ENCODE assay signal across 8 mouse cellular contexts in genomic region chr13:67483625-67484423, GRCm38 (mm10). TPM values are rescaled to one million over a fixed set of nuclear protein-coding genes. Genes with fewer than 3 reads are reported as not detected.
DNase-seq lines count a peak whose midpoint lies in the region; ATAC-seq and TF ChIP-seq lines count a peak whose summit lies in the region.

TSS of gene Zfp874b (minus strand) at chr13:67484258.

- TF ChIP-seq CTCF in bone marrow macrophage, adult 2 months (IDR thresholded peaks at IDR 0.05; ENCODE audit: low read depth, low read length), result no peak
- no peak for TF ChIP-seq CTCF in embryonic fibroblast, embryonic 13.5 days (IDR thresholded peaks at IDR 0.05; ENCODE audit: borderline replicate concordance, insufficient read depth, low read length)

- TF ChIP-seq POLR2A in bone marrow macrophage, adult 2 months (IDR thresholded peaks at IDR 0.05; ENCODE audit: borderline replicate concordance, low read depth, low read length), result no peak
- TF ChIP-seq POLR2A in embryonic fibroblast, embryonic 13.5 days (IDR thresholded peaks at IDR 0.05; ENCODE audit: low read depth, low read length), result peak; percentile 61; the same call in 1 of the 2 replicates

- peaks cover 8% of the 10 kb centered on the region for H3K4me1 ChIP-seq in bone marrow macrophage, adult 2 months (ENCODE audit: control insufficient read depth, insufficient read depth, low read length)
- H3K4me1 ChIP-seq in embryonic fibroblast, embryonic 13.5 days (ENCODE audit: control insufficient read depth, insufficient read depth, low read length), result no peaks in the 10 kb centered on the region
- H3K4me1 ChIP-seq in kidney, embryonic 14.5 days (ENCODE audit: control insufficient read depth, insufficient read depth, low read length), result no peaks in the 10 kb centered on the region
- H3K4me1 ChIP-seq in limb, embryonic 15.5 days, result peaks cover 4% of the 10 kb centered on the region; the same call in 1 of the 2 replicates

- no peaks in the 10 kb centered on the region for H3K36me3 ChIP-seq in kidney, embryonic 14.5 days (ENCODE audit: control insufficient read depth, insufficient read depth, low read length)
- peaks cover 20% of the 10 kb centered on the region for H3K36me3 ChIP-seq in limb, embryonic 15.5 days

- H3K27ac ChIP-seq in bone marrow macrophage, adult 2 months (ENCODE audit: insufficient read depth, low read depth, low read length), result peak within 1 kb of the TSS; percentile 60
- H3K27ac ChIP-seq in embryonic fibroblast, embryonic 13.5 days (ENCODE audit: insufficient read depth, low read length), result 0 out of 2 replicates have a peak within 1 kb of the TSS, but pooled peaks have one; percentile 21
- no peak within 1 kb of the TSS for H3K27ac ChIP-seq in kidney, embryonic 14.5 days (ENCODE audit: low read depth, low read length)
- peak within 1 kb of the TSS; percentile 60 for H3K27ac ChIP-seq in limb, embryonic 15.5 days

- no peaks in the 10 kb centered on the region for H3K27me3 ChIP-seq in kidney, embryonic 14.5 days (ENCODE audit: control insufficient read depth, insufficient read depth, low read length)
- H3K27me3 ChIP-seq in limb, embryonic 15.5 days, result no peaks in the 10 kb centered on the region

- peak within 1 kb of the TSS; percentile 58 for H3K9ac ChIP-seq in kidney, embryonic 14.5 days (ENCODE audit: low read depth, low read length)
- peak within 1 kb of the TSS; percentile 56 for H3K9ac ChIP-seq in limb, embryonic 15.5 days

- 4% methylated on average over 20 of the region's 20 CpGs for WGBS in kidney, embryonic 14.5 days
- 3% methylated on average over 20 of the region's 20 CpGs for WGBS in limb, embryonic 15.5 days

- DNase-seq in A20 (ENCODE audit: low read depth, low spot score), result peak; percentile 90
- DNase-seq in heart, adult 9 months (ENCODE audit: low spot score in 2 of 2), result peak; percentile 91 to 94
- peak; percentile 40 to 69 for DNase-seq in monocyte, adult 2 months (ENCODE audit: low read depth in 1 of 2, low spot score in 2 of 2)
- DNase-seq in spleen, postnatal 36 days (ENCODE audit: low spot score in 2 of 2), result peak; percentile 84 to 89

- ATAC-seq in kidney, embryonic 14.5 days (ENCODE audit: low FRiP score, low TSS enrichment), result peak; percentile 96
- peak; percentile 91 for ATAC-seq in limb, embryonic 15.5 days (ENCODE audit: insufficient number of reproducible peaks, low FRiP score, low TSS enrichment, low read depth)

- peak within 1 kb of the TSS; percentile 64 for H3K4me3 ChIP-seq in bone marrow macrophage, adult 2 months (ENCODE audit: insufficient read depth, low read length)
- H3K4me3 ChIP-seq in embryonic fibroblast, embryonic 13.5 days (ENCODE audit: insufficient read depth, low read length), result peak within 1 kb of the TSS; percentile 86
- peak within 1 kb of the TSS; percentile 62 for H3K4me3 ChIP-seq in kidney, embryonic 14.5 days (ENCODE audit: low read length)
- peak within 1 kb of the TSS; percentile 63 for H3K4me3 ChIP-seq in limb, embryonic 15.5 days

- no peaks in the 10 kb centered on the region for H3K9me3 ChIP-seq in kidney, embryonic 14.5 days (ENCODE audit: control insufficient read depth, low read length)
- no peaks in the 10 kb centered on the region for H3K9me3 ChIP-seq in limb, embryonic 15.5 days

- H3K4me2 ChIP-seq in kidney, embryonic 14.5 days (replicated peaks; ENCODE audit: low read depth, low read length), result peak within 1 kb of the TSS; percentile 50
- H3K4me2 ChIP-seq in limb, embryonic 15.5 days, result peak within 1 kb of the TSS; percentile 50

RNA-seq across cellular contexts. Expression of gene Zfp874b, which starts in this region (rescaled TPM):
- 11.2 and 11.4 TPM in 2 replicates for polyA plus RNA-seq in bone marrow macrophage, adult 2 months (2012; ENCODE audit: insufficient read depth, insufficient read length, missing spikeins)
- 7.3 and 8.1 TPM in 2 replicates for polyA plus RNA-seq in embryonic fibroblast, embryonic 13.5 days (2011; ENCODE audit: insufficient read length, low read depth, missing spikeins)
- 2.2 and 2.3 TPM in 2 replicates for polyA plus RNA-seq in kidney, embryonic 14.5 days (2014; fragmentation: Nextera tagmentation; extraction: Ambion mirVana)
- polyA plus RNA-seq in limb, embryonic 15.5 days (2015; fragmentation: Nextera tagmentation; extraction: Ambion mirVana), result 2.9 and 4.7 TPM in 2 replicates
